Mouse (Mus musculus): ENCODE results near the gene Tap2. TPM values are rescaled to one million over a fixed set of nuclear protein-coding genes. Genes with fewer than 3 reads are reported as not detected.

Tap2 gene
- total and polyA plus RNA-seq, 3 experiments, result 54.8 to 121 (median 110) TPM

DNA sequence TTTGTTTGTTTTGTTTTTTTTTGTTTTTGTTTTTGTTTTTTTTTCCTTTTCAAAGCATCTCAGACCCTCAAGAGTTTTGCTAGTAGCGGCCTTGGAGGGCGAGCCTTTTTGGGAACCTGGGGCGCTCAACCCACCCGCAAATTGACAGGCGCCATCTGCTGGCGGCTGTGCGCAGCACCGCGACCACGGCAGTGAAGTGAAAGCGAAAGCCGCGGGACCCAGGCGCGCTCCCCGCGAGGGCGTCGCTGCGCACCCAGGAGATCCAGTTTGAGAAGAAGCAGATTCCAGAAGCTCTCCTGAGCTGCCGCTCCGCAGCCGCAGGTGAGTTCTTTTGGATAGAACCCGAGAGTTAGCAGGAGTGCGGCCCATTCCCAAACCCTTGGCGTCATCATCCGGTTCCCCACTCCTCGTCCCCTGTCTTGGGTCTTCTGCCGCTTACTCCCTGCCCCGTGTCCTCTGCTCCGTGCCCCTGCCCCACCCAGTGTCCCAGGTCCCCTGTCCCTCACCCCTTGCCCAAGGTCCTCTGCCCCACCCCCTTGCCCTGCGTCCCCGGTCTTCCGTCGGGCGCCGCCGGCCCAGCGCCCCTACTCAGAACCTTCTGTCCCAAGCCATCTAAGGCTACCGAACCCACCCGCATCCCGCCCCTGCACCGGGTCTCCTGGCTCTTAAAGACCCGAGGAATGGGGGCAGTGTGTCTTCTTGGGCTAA lies 1.1 kb downstream of the Tap2 start:
- Histone ChIP-seq H3K27me3 (replicated peaks) (no peaks in the 10 kb centered on the region), H3K4me2 (ENCODE audit: insufficient read depth, low read depth, poor library complexity, severe bottlenecking) (peak overlapping the region; percentile 61), H3K27ac (ENCODE audit: insufficient read depth, low read depth) (peak overlapping the region; percentile 63), H3K79me2 (replicated peaks; ENCODE audit: control insufficient read depth, extremely low read depth, insufficient read depth, poor library complexity, severe bottlenecking) (peaks cover 43% of the 10 kb centered on the region), H3K9ac (ENCODE audit: insufficient read depth, low read depth) (peak overlapping the region; percentile 93), H3K36me3 (replicated peaks in 1 of 2; ENCODE audit: control insufficient read depth in 1 of 2, insufficient read depth in 1 of 2, low read length in 1 of 2) (peaks cover 44 to 59% of the 10 kb centered on the region in 2 experiments), H3K4me3 (replicated peaks in 1 of 3; ENCODE audit: low read depth in 2 of 3, low read length in 2 of 3, poor library complexity in 1 of 3) (peak overlapping the region; percentile 80 to 97 (median 96)), H3K9me3 (replicated peaks; ENCODE audit: low read length) (peaks cover 7% of the 10 kb centered on the region), H3K4me1 (ENCODE audit: control insufficient read depth in 1 of 2, insufficient read depth in 2 of 2) (peaks cover 18 to 51% of the 10 kb centered on the region in 2 experiments)
- in situ Hi-C loops (cut with MboI; ENCODE audit: low pct_ligation_motif_present, low pct_unique_long_range_greater_than_20kb, low sequenced_read_pairs) (no loop called here), dilution Hi-C loops (cut with MboI; ENCODE audit: extremely low pct_ligation_motif_present, extremely low pct_unique_long_range_greater_than_20kb, low sequenced_read_pairs) (no loop called here)
- peak; percentile 79 for DNase-seq (ENCODE audit: extremely low read depth)
- TF ChIP-seq JUN (IDR thresholded peaks at IDR 0.05; ENCODE audit: insufficient read depth, low read depth, low read length) (no peak), ZNF384 (IDR thresholded peaks at IDR 0.05; ENCODE audit: low read depth, low read length) (no peak), KAT2A (IDR thresholded peaks at IDR 0.05; ENCODE audit: insufficient replicate concordance, low read length) (no peak), RCOR1 (conservative IDR thresholded peaks at IDR 0.05; ENCODE audit: low read depth, low read length) (no peak), SIN3A (IDR thresholded peaks at IDR 0.05; ENCODE audit: low read length) (peak; percentile 88), MAX (IDR thresholded peaks at IDR 0.05; ENCODE audit: low read length) (peak; percentile 22; the same call in 1 of the 2 replicates), ZC3H11A (IDR thresholded peaks at IDR 0.05; ENCODE audit: low read depth, low read length) (no peak), CTCF (conservative IDR thresholded peaks at IDR 0.05 in 1 of 2, IDR thresholded peaks at IDR 0.05 in 1 of 2; ENCODE audit: low read depth in 2 of 2, low read length in 2 of 2) (peak; percentile 23 to 83; a peak in 2 of 4 replicates), POLR2AphosphoS2 (IDR thresholded peaks at IDR 0.05; ENCODE audit: low read depth, low read length) (no peak), MYC (IDR thresholded peaks at IDR 0.05; ENCODE audit: low read depth, low read length) (0 out of 2 replicates have a peak, but pooled peaks have one; percentile 22), RAD21 (IDR thresholded peaks at IDR 0.05; ENCODE audit: low read depth, low read length) (peak; percentile 49), JUND (conservative IDR thresholded peaks at IDR 0.05; ENCODE audit: low read depth, low read length) (no peak), EP300 (IDR thresholded peaks at IDR 0.05; ENCODE audit: low read length) (no peak), IRF4 (IDR thresholded peaks at IDR 0.05; ENCODE audit: low read depth, low read length) (peak; percentile 80), PAX5 (IDR thresholded peaks at IDR 0.05; ENCODE audit: low read length) (no peak), ETS1 (conservative IDR thresholded peaks at IDR 0.05; ENCODE audit: low read depth, low read length) (peak; percentile 47), USF1 (IDR thresholded peaks at IDR 0.05; ENCODE audit: low read depth, low read length) (no peak), MAFK (IDR thresholded peaks at IDR 0.05; ENCODE audit: insufficient replicate concordance, low read length) (no peak), ZMIZ1 (IDR thresholded peaks at IDR 0.05; ENCODE audit: low read depth, low read length) (peak; percentile 29; the same call in 1 of the 2 replicates), GABPA (IDR thresholded peaks at IDR 0.05; ENCODE audit: insufficient replicate concordance, low read depth, low read length) (no peak), NRF1 (IDR thresholded peaks at IDR 0.05; ENCODE audit: low read depth, low read length) (peak; percentile 54; the same call in 1 of the 2 replicates), E2F4 (IDR thresholded peaks at IDR 0.05; ENCODE audit: insufficient replicate concordance, low read depth, low read length) (no peak), POLR2A (IDR thresholded peaks at IDR 0.05; ENCODE audit: low read depth, low read length) (peak; percentile 54; the same call in 1 of the 2 replicates), NELFE (IDR thresholded peaks at IDR 0.05; ENCODE audit: low read depth, low read length) (peak; percentile 37; the same call in 1 of the 2 replicates), TCF12 (IDR thresholded peaks at IDR 0.05; ENCODE audit: low read depth, low read length) (peak; percentile 64), MEF2A (IDR thresholded peaks at IDR 0.05; ENCODE audit: borderline replicate concordance, low read depth, low read length) (peak; percentile 64; the same call in 1 of the 2 replicates), BHLHE40 (IDR thresholded peaks at IDR 0.05; ENCODE audit: low read depth, low read length) (0 out of 2 replicates have a peak, but pooled peaks have one; percentile 5), SMC3 (IDR thresholded peaks at IDR 0.05; ENCODE audit: low read depth, low read length) (peak; percentile 85), USF2 (conservative IDR thresholded peaks at IDR 0.05; ENCODE audit: low read depth, low read length) (no peak)

Measured in CH12.LX (cell line).